Mouse (Mus musculus) A20 (cell line): ENCODE measurements around the gene Ptgdr.
"Not testable (repeated sequence)": the region's sequence is repeated elsewhere in the genome, so short reads cannot be mapped to it uniquely, and the experiment has no call there.

ENCODE experiments used
- DNase-seq: peaks from one replicate; pipeline ENCODE4 v3.0.0-alpha.2; 2011; ENCODE audit warnings: low read depth, low spot score

Gene Ptgdr

GRCm38 (mm10) chr14:44858868-44859613 is at the start of gene Ptgdr:
Gene Ptgdr, minus strand, starts transcription at chr14:44859375.
- no peak for DNase-seq

GRCm38 (mm10) chr14:44907774-44908173 is 48.6 kb upstream of the Ptgdr start:
- no peak for DNase-seq

- no peak for DNase-seq
Measured at GRCm38 (mm10) chr14:44904199-44904598, 45.0 kb upstream of the Ptgdr start.

GRCm38 (mm10) chr14:44901735-44902134 is 42.6 kb upstream of the Ptgdr start:
- DNase-seq, result not testable (repeated sequence)

- DNase-seq, result no peak
Measured at GRCm38 (mm10) chr14:44891387-44892132, 32.4 kb upstream of the Ptgdr start.

GRCm38 (mm10) chr14:44869686-44870085 is 10.5 kb upstream of the Ptgdr start:
- DNase-seq, result no peak

GRCm38 (mm10) chr14:44865661-44866060 is 6.5 kb upstream of the Ptgdr start:
- DNase-seq, result no peak

GRCm38 (mm10) chr14:44863086-44863485 is 3.9 kb upstream of the Ptgdr start:
- DNase-seq, result no peak

GRCm38 (mm10) chr14:44861161-44861560 is 2.0 kb upstream of the Ptgdr start:
- DNase-seq, result no peak

- DNase-seq, result no peak
Measured at GRCm38 (mm10) chr14:44858372-44858771, 803 bp downstream of the Ptgdr start.

- DNase-seq, result peak; percentile 24
Measured at GRCm38 (mm10) chr14:44850637-44851036, 8.5 kb downstream of the Ptgdr start.

GRCm38 (mm10) chr14:44847740-44848139 is 11.4 kb downstream of the Ptgdr start:
- no peak for DNase-seq

GRCm38 (mm10) chr14:44846558-44847263 is 12.5 kb downstream of the Ptgdr start:
- DNase-seq, result peak; percentile 34

- no peak for DNase-seq
Measured at GRCm38 (mm10) chr14:44843768-44844755, 15.1 kb downstream of the Ptgdr start.

GRCm38 (mm10) chr14:44838685-44839084 is 20.5 kb downstream of the Ptgdr start:
- no peak for DNase-seq

- DNase-seq, result peak; percentile 17
Measured at GRCm38 (mm10) chr14:44835132-44835531, 24.0 kb downstream of the Ptgdr start.

- not testable (repeated sequence) for DNase-seq
Measured at GRCm38 (mm10) chr14:44834134-44834533, 25.0 kb downstream of the Ptgdr start.

GRCm38 (mm10) chr14:44833096-44833495 is 26.1 kb downstream of the Ptgdr start:
- not testable (repeated sequence) for DNase-seq

GRCm38 (mm10) chr14:44827736-44828135 is 31.4 kb downstream of the Ptgdr start:
- DNase-seq, result no peak

GRCm38 (mm10) chr14:44821177-44822057 is 37.8 kb downstream of the Ptgdr start:
- no peak for DNase-seq
